Mouse (Mus musculus) spleen, postnatal 0 days (tissue): ENCODE results near the gene Exosc7. TPM values are rescaled to one million over a fixed set of nuclear protein-coding genes. Genes with fewer than 3 reads are reported as not detected.

Experiments used
- polyA plus RNA-seq: library from polyadenylated mRNA; unstranded; fragments of >200 nt; fragmentation: Nextera tagmentation; extraction: Ambion mirVana; gene quantifications from 2 replicates; pipeline ENCODE4 v1.2.1, GENCODE M21; 2015

Exosc7 gene
- 81.6 and 89.4 TPM in 2 replicates for polyA plus RNA-seq

GRCm38 (mm10) chr9:123112805-123113521 is at the start of gene Exosc7, which contains the start of gene Zdhhc3:
Gene Exosc7, plus strand, starts transcription at chr9:123113215.
Gene Zdhhc3, minus strand, starts transcription at chr9:123113205.

DNA sequence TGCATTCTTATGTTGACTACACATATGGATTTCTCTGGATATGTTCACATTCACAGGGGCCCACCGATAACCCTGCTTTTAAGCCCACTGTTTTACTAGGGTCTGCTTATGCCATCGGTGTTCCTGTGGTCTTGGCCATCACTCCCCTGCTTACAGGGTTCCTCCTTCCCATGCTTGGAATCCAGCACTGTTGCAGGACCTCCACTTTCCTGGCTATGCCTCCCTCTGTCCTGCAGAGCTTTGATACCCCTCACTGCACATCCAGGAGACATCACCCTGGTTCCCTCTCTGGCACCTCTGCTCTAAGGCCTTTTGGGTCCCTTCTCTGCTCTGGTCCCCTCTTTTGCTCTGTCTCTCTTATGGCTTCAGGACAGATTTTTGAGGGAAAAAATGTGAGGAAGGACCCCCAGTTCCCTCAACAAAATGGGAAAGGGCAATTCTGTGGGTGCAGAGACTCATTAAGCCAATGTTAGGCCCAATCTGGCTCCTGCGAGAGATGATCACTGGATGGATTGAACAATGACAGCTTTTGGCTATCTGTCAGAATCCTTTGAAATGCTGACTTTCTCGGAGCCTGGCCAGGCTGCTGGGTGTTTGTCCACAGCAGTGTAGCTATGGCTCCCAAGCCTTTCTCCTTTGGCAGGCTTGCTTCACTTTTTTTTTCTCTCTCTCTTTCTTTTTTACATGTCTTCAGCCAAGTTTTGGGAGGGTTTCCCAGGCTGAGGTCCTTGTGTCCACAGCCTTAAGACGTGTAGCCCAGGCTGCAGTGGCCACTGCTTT is 37.4 kb downstream of the Exosc7 start, which contains the start of gene Clec3b:
TSS of gene Clec3b (plus strand) at position 706 of the 780 bp plus-strand sequence.

Other genes with a start within 250 kb of the Exosc7 start
- 18.0 and 20.4 TPM in 2 replicates for gene Zfp445, start 247.2 kb upstream of the Exosc7 start, polyA plus RNA-seq
- 0.61 and 1.5 TPM in 2 replicates for gene Zkscan7, start 227.5 kb upstream of the Exosc7 start, polyA plus RNA-seq
- gene Zfp105, start 190.1 kb upstream of the Exosc7 start, polyA plus RNA-seq: 3.2 and 4.3 TPM in 2 replicates
- gene 1110059G10Rik, start 162.2 kb upstream of the Exosc7 start, polyA plus RNA-seq: 32.3 and 33.2 TPM in 2 replicates
- gene Kif15, start 162.2 kb upstream of the Exosc7 start, polyA plus RNA-seq: 50.3 and 53.2 TPM in 2 replicates
- 10.9 and 12.0 TPM in 2 replicates for gene Tmem42, start 91.9 kb upstream of the Exosc7 start, polyA plus RNA-seq
- gene Tgm4, start 78.5 kb upstream of the Exosc7 start, polyA plus RNA-seq: 0.13 and 0.32 TPM in 2 replicates
- 38.8 and 40.5 TPM in 2 replicates for gene Zdhhc3, start within 50 bp of the Exosc7 start, polyA plus RNA-seq
- gene Clec3b, start 37.7 kb downstream of the Exosc7 start, polyA plus RNA-seq: 3.2 and 4.6 TPM in 2 replicates
- 0.08 TPM in 1 of 2 replicates, not detected in the other for gene Cdcp1, start 102.8 kb downstream of the Exosc7 start, polyA plus RNA-seq
- 3.6 and 3.9 TPM in 2 replicates for gene Tmem158, start 147.5 kb downstream of the Exosc7 start, polyA plus RNA-seq